Mouse (Mus musculus): ENCODE results near the gene Itga9. TPM values are rescaled to one million over a fixed set of nuclear protein-coding genes. Genes with fewer than 3 reads are reported as not detected.

Itga9 gene
- polyA plus RNA-seq, 1 experiment: not detected

- no peak for TF ChIP-seq CTCF (IDR thresholded peaks at IDR 0.05; ENCODE audit: control insufficient read depth, insufficient read depth, insufficient read length)
- TF ChIP-seq CEBPB (IDR thresholded peaks at IDR 0.05; ENCODE audit: low read depth): no peak
- no peak for TF ChIP-seq MAX (IDR thresholded peaks at IDR 0.05)
- no peak for TF ChIP-seq USF1 (IDR thresholded peaks at IDR 0.05; ENCODE audit: low read depth)
- TF ChIP-seq MYOD1 (IDR thresholded peaks at IDR 0.05; ENCODE audit: control insufficient read depth, insufficient read length, low read depth): no peak
- no peak for TF ChIP-seq MYOG (IDR thresholded peaks at IDR 0.05; ENCODE audit: control insufficient read depth, extremely low read depth, insufficient read length)
- TF ChIP-seq FOSL1 (IDR thresholded peaks at IDR 0.05; ENCODE audit: insufficient read depth, low read length, poor library complexity, severe bottlenecking): no peak
- H3K79me3 ChIP-seq (ENCODE audit: low read depth): no peaks in the 10 kb centered on the region
- no peaks in the 10 kb centered on the region for H3K27me3 ChIP-seq (ENCODE audit: control insufficient read depth, insufficient read depth, insufficient read length)
- no peaks in the 10 kb centered on the region for H3K79me2 ChIP-seq (ENCODE audit: control insufficient read depth, insufficient read depth)
- no peak overlapping the region for H3ac ChIP-seq (ENCODE audit: control insufficient read depth, insufficient read length, low read depth)
- H3K36me3 ChIP-seq (ENCODE audit: control insufficient read depth, insufficient read depth): no peaks in the 10 kb centered on the region
- no peak overlapping the region for H3K4me3 ChIP-seq (ENCODE audit: insufficient read depth, poor library complexity, severe bottlenecking)
Observed at GRCm38 (mm10) chr9:118674761-118675160, 68.3 kb downstream of the Itga9 start.

DNA sequence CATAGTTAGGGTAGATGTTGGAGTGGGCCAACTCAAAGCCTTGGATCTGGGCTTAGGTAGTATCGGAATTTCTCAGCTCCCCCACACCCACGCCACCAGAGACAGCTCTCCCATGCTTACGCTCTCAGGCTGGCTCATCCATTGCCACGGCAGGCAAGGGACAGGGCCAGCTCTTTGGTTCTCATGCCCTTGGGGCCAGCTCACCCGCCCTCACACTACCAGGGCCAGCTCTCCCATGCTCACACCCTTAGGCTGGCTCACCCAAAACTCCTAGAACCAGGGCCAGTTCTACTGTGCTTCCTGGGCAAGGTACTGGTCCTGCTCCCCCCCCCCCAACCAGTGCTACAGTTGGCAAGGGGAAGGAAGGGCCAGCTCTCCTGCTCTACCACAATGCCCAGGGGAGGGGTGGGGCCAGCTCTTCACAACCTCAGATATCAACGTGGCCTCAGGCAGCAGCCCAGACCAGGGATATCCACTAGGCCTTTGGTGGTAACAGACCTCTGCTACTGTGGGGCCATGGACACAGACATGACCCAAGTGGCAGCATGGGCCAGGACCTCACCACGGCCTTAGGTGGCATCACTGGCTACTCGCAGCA lies 69.2 kb downstream of the Itga9 start:
- no peak for TF ChIP-seq FOSL1 (IDR thresholded peaks at IDR 0.05; ENCODE audit: insufficient read depth, low read length, poor library complexity, severe bottlenecking)
- TF ChIP-seq MYOG (IDR thresholded peaks at IDR 0.05; ENCODE audit: control insufficient read depth, extremely low read depth, insufficient read length): no peak
- TF ChIP-seq MYOD1 (IDR thresholded peaks at IDR 0.05; ENCODE audit: control insufficient read depth, insufficient read length, low read depth): no peak
- no peak for TF ChIP-seq USF1 (IDR thresholded peaks at IDR 0.05; ENCODE audit: low read depth)
- no peak for TF ChIP-seq CEBPB (IDR thresholded peaks at IDR 0.05; ENCODE audit: low read depth)
- TF ChIP-seq CTCF (IDR thresholded peaks at IDR 0.05; ENCODE audit: control insufficient read depth, insufficient read depth, insufficient read length): no peak
- H3K4me3 ChIP-seq (ENCODE audit: insufficient read depth, poor library complexity, severe bottlenecking): no peak overlapping the region
- no peaks in the 10 kb centered on the region for H3K79me2 ChIP-seq (ENCODE audit: control insufficient read depth, insufficient read depth)
- no peaks in the 10 kb centered on the region for H3K79me3 ChIP-seq (ENCODE audit: low read depth)
- H3ac ChIP-seq (ENCODE audit: control insufficient read depth, insufficient read length, low read depth): no peak overlapping the region
- H3K27me3 ChIP-seq (ENCODE audit: control insufficient read depth, insufficient read depth, insufficient read length): peaks cover 3% of the 10 kb centered on the region
- no peaks in the 10 kb centered on the region for H3K36me3 ChIP-seq (ENCODE audit: control insufficient read depth, insufficient read depth)

DNA sequence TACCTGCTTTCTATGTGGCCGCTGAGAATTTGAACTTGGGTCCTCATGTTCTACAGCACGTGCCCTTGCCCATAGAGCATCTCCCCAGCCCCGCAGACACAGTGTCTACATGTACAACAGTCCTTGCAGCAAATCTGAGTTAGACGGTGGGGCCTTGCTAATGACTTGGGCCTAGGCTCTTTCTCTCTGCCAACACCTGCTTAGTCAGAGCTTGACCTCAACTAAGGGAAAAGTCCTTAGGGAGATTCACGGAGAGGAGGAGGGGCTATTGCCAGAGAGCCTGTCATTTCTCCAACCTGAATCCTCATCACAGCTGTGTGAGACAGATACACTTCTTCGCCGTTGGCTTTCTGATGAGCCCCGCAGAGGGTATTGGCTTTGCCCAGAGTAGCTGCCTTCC lies 70.2 kb downstream of the Itga9 start:
- TF ChIP-seq FOSL1 (IDR thresholded peaks at IDR 0.05; ENCODE audit: insufficient read depth, low read length, poor library complexity, severe bottlenecking): no peak
- no peak for TF ChIP-seq MYOD1 (IDR thresholded peaks at IDR 0.05; ENCODE audit: control insufficient read depth, insufficient read length, low read depth)
- TF ChIP-seq CEBPB (IDR thresholded peaks at IDR 0.05; ENCODE audit: low read depth): no peak
- no peak for TF ChIP-seq MYOG (IDR thresholded peaks at IDR 0.05; ENCODE audit: control insufficient read depth, extremely low read depth, insufficient read length)
- Histone ChIP-seq H3ac (ENCODE audit: control insufficient read depth, insufficient read length, low read depth) (no peak overlapping the region), H3K4me3 (ENCODE audit: insufficient read depth, poor library complexity, severe bottlenecking) (no peak overlapping the region), H3K27me3 (ENCODE audit: control insufficient read depth, insufficient read depth, insufficient read length) (peaks cover 5% of the 10 kb centered on the region), H3K36me3 (ENCODE audit: control insufficient read depth, insufficient read depth) (no peaks in the 10 kb centered on the region), H3K79me2 (ENCODE audit: control insufficient read depth, insufficient read depth) (no peaks in the 10 kb centered on the region), H3K79me3 (ENCODE audit: low read depth) (no peaks in the 10 kb centered on the region)

GRCm38 (mm10) chr9:118677349-118677748 lies 70.9 kb downstream of the Itga9 start:
- no peaks in the 10 kb centered on the region for H3K79me2 ChIP-seq (ENCODE audit: control insufficient read depth, insufficient read depth)
- H3K27me3 ChIP-seq (ENCODE audit: control insufficient read depth, insufficient read depth, insufficient read length): peaks cover 5% of the 10 kb centered on the region

DNA sequence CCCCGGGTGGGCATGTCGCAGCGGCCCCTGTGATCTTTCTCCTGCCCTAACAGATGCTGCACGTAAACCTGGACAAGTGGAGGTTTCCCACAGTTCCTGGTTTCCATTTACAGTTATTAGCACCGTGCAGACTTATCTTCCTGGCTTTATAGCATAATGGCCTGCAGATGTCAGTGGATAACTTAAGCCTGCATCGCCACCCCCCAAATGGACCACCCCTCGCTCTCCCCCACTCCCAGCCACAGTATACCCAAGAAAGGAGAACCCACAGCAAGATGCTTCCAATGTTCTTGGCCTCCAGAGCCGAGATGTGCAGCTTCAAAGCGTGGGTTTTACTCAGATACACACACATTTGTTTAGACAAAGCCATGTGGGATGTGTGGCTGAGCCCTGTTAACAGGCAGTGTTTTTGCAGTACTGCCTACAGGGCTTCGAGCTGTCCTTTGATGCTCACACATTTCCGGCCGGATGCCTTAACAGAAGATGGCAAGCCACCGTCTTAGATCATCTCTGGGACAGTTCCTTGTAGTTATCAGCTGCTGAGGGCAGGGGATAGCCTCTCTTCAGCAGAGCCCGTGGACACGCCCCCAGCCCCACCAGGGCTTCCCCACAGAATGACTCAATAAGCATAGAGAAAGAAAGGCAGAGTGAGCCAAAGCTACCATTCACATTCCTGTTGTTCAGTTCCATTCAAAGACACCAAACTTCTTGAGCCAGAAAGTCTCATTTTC lies 71.7 kb downstream of the Itga9 start:
- no peaks in the 10 kb centered on the region for H3K36me3 ChIP-seq (ENCODE audit: control insufficient read depth, insufficient read depth)
- no peaks in the 10 kb centered on the region for H3K79me2 ChIP-seq (ENCODE audit: control insufficient read depth, insufficient read depth)
- H3K4me3 ChIP-seq (ENCODE audit: insufficient read depth, poor library complexity, severe bottlenecking): no peak overlapping the region
- H3K79me3 ChIP-seq (ENCODE audit: low read depth): no peaks in the 10 kb centered on the region
- peaks cover 5% of the 10 kb centered on the region for H3K27me3 ChIP-seq (ENCODE audit: control insufficient read depth, insufficient read depth, insufficient read length)
- TF ChIP-seq USF1 (IDR thresholded peaks at IDR 0.05; ENCODE audit: low read depth) (no peak), MAX (IDR thresholded peaks at IDR 0.05) (no peak), MYOG (IDR thresholded peaks at IDR 0.05; ENCODE audit: control insufficient read depth, extremely low read depth, insufficient read length) (no peak), FOSL1 (IDR thresholded peaks at IDR 0.05; ENCODE audit: insufficient read depth, low read length, poor library complexity, severe bottlenecking) (no peak), CTCF (IDR thresholded peaks at IDR 0.05; ENCODE audit: control insufficient read depth, insufficient read depth, insufficient read length) (no peak), CEBPB (IDR thresholded peaks at IDR 0.05; ENCODE audit: low read depth) (no peak), MYOD1 (IDR thresholded peaks at IDR 0.05; ENCODE audit: control insufficient read depth, insufficient read length, low read depth) (no peak)
- no peak overlapping the region for H3ac ChIP-seq (ENCODE audit: control insufficient read depth, insufficient read length, low read depth)

More at GRCm38 (mm10) chr9:118677349-118677748, 70.9 kb downstream of the Itga9 start:
- Histone ChIP-seq H3K4me3 (ENCODE audit: insufficient read depth, poor library complexity, severe bottlenecking) (no peak overlapping the region), H3K36me3 (ENCODE audit: control insufficient read depth, insufficient read depth) (no peaks in the 10 kb centered on the region), H3K79me3 (ENCODE audit: low read depth) (no peaks in the 10 kb centered on the region), H3ac (ENCODE audit: control insufficient read depth, insufficient read length, low read depth) (no peak overlapping the region)
- no peak for TF ChIP-seq MYOG (IDR thresholded peaks at IDR 0.05; ENCODE audit: control insufficient read depth, extremely low read depth, insufficient read length)
- TF ChIP-seq USF1 (IDR thresholded peaks at IDR 0.05; ENCODE audit: low read depth): no peak
- no peak for TF ChIP-seq MAX (IDR thresholded peaks at IDR 0.05)
- no peak for TF ChIP-seq CEBPB (IDR thresholded peaks at IDR 0.05; ENCODE audit: low read depth)
- no peak for TF ChIP-seq MYOD1 (IDR thresholded peaks at IDR 0.05; ENCODE audit: control insufficient read depth, insufficient read length, low read depth)
- no peak for TF ChIP-seq FOSL1 (IDR thresholded peaks at IDR 0.05; ENCODE audit: insufficient read depth, low read length, poor library complexity, severe bottlenecking)
- no peak for TF ChIP-seq CTCF (IDR thresholded peaks at IDR 0.05; ENCODE audit: control insufficient read depth, insufficient read depth, insufficient read length)
